Mouse (Mus musculus): ENCODE results near the gene Gm15319. TPM values are rescaled to one million over a fixed set of nuclear protein-coding genes. Genes with fewer than 3 reads are reported as not detected.
"Not testable (repeated sequence)": the region's sequence is repeated elsewhere in the genome, so short reads cannot be mapped to it uniquely, and the experiment has no call there.

Gene Gm15319
- polyA plus RNA-seq, 1 experiment from 2014 or later = not detected

DNA sequence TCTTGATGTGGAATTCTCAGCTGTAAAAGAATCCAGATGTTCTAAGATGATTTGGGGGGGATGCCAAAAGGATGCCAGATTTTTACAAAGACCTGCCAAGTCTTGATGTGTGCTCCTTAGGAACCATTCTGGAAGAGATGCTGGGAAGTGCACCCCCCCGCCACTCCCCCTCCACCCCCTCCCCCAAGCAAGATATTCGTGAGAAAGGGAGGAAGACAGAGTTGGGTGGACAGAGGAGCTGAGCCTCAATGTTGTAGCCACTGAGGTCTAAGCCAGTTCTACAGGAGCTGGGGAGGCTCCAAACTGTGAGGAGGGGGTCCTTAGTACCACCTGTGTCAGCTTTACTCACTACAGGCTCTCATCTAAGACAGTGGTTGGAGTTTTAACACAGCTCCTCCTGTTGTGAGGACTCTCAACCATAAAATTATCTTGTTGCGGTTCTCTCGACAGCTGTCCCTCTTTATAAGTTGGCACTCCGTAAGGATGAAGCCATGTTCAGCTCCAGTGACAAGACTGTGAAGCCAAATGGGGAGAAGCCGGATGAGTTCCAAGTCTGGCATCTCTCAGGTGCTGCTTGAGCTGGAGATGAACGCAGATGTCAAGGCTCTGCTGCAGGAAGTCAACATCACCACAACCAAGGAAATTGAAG is 17.7 kb upstream of the Gm15319 start:
- not testable (repeated sequence) for H3K36me3 ChIP-seq; H3K9ac ChIP-seq; H3K27ac ChIP-seq (replicated peaks); H3K9me3 ChIP-seq; H3K27me3 ChIP-seq (replicated peaks); H3K4me2 ChIP-seq; H3K4me3 ChIP-seq; H3K4me1 ChIP-seq
- WGBS = 80% methylated on average over 7 of the region's 7 CpGs
- ATAC-seq (ENCODE audit: extremely low read depth, insufficient number of reproducible peaks, low FRiP score, low TSS enrichment) = peak; percentile 53; the same call in 1 of the 2 replicates

DNA sequence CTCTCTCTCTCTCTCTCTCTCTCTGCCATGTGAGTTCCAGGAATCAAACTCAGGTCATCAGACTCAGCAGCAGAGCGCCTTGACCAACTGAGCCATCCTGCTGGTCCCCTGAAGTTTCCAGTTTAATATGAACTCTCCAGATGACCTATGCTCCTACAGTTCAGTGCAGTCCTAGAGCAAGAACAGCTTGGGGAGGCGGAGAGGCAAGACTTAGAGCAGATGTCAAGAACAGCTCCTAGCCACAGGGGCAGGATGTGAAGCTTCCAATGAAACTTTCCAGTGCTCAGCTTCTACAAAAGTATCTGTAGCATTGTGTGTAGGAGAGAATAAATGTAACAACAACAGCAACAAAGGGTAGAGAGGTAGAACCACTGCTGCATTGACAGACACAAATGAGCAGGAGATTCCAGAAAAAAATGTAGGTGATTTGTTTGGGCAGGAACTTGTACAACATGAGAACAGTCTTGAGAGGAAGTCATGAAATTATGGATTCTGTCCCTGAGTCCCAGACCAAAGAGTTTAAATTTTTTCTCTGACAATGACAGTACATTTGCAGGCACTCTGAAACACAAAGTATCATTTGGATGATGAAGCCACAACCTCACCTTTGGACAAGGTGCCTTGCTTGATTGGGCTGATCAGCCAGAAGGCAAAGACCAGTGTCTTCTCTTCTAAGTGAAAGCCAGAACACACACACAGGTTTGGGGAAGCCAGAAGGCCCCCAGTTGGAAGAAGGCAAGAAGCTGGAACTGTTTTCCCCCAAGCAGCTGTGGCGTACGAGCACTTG is 16.8 kb upstream of the Gm15319 start:
- not testable (repeated sequence) for H3K4me1 ChIP-seq; H3K27ac ChIP-seq (replicated peaks); H3K36me3 ChIP-seq; H3K9ac ChIP-seq; H3K4me2 ChIP-seq; H3K9me3 ChIP-seq; H3K4me3 ChIP-seq; H3K27me3 ChIP-seq (replicated peaks); ATAC-seq (ENCODE audit: extremely low read depth, insufficient number of reproducible peaks, low FRiP score, low TSS enrichment)
- WGBS = no CpG with 5 or more reads among the region's 4 CpGs

DNA sequence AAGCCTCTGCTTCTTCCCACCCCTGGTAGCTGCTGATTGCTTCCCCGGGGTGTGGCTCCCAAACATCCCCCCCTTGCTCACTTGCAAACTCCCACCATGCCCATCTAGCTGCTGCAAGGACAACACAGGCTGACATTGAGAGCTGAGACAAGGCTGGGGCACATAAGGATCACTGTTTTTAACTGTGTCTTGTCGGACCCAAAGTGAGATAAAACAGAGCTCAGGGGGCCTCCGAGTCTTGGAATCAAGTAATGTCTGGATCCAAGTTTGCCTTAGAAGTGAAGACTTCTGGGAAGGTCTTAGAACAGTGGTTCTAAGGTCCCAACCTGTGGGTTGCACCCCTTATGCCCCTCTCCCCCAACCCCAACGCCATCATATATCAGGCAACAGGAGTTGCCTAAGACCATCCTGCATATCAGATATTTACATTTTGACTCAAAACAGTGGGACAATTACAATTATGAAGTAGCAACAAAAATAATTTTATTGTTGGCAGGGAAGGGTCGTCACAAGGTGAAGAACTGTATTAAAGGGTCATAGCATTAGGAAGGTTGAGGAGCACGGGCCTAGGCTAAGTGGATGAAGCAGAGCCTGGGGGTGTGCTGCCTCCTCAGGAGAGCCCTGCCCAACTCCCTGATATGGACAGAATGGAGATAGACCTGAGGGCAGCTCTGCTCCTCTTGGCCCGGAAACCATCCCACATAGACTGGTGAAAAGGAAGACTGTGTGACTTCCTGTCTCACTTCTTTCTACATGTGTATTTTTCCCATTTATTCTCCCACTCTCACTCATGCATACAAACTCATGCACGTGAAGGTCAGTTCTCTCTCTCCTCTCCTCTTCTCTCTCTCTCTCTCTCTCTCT is 16.0 kb upstream of the Gm15319 start:
- 75% methylated on average over 4 of the region's 8 CpGs for WGBS
- H3K4me2 ChIP-seq; H3K9ac ChIP-seq; H3K4me1 ChIP-seq; H3K27ac ChIP-seq (replicated peaks); H3K36me3 ChIP-seq; H3K27me3 ChIP-seq (replicated peaks); H3K4me3 ChIP-seq; H3K9me3 ChIP-seq: not testable (repeated sequence)
- ATAC-seq (ENCODE audit: extremely low read depth, insufficient number of reproducible peaks, low FRiP score, low TSS enrichment) = peak; percentile 81

DNA sequence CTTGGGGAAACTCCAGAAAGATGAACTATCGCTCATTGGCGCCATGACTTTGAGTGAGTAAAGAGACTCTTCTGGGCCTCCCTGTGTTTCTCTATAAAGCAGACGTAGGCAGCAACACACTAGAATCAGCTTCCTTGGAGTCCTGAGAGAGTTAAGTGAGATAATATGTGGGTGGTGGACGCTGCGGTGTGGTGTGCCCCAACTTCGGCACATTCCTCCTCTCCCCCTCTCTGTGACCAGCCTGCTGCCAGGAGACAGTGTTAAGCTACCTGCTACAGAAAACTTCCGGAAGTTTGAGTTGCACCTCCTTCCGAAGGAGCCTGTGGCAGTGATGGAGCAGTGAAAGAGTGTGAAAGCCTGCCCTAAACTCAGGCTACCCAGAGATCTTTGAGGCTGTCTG is 15.3 kb upstream of the Gm15319 start:
- H3K4me1 ChIP-seq; H3K9ac ChIP-seq; H3K9me3 ChIP-seq; ATAC-seq (ENCODE audit: extremely low read depth, insufficient number of reproducible peaks, low FRiP score, low TSS enrichment); H3K4me3 ChIP-seq; H3K4me2 ChIP-seq; H3K27me3 ChIP-seq (replicated peaks); H3K36me3 ChIP-seq; H3K27ac ChIP-seq (replicated peaks): not testable (repeated sequence)
- WGBS = 78% methylated on average over 6 of the region's 8 CpGs

DNA sequence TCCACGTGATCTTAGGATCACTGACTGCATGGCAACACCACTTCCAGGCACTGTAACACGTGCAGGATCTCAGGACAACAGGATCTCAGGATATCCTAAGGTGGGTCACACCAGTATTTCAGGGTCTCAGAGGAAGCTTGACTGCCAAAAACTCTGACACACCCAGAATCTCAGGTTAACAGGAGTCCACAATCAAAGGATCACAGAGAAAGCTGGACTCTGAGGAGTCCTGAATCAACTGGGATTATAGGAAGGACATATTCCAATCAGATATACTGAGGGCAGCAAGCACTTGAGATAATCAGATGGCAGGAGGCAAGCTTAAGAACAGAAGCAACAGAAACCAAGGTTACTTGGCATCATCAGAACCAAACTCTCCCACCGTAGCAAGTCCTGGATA is 12.7 kb upstream of the Gm15319 start:
- H3K9me3 ChIP-seq; H3K4me3 ChIP-seq; H3K27ac ChIP-seq (replicated peaks); H3K4me1 ChIP-seq; H3K36me3 ChIP-seq; H3K9ac ChIP-seq; H3K27me3 ChIP-seq (replicated peaks); H3K4me2 ChIP-seq; ATAC-seq (ENCODE audit: extremely low read depth, insufficient number of reproducible peaks, low FRiP score, low TSS enrichment): not testable (repeated sequence)
- no CpG with 5 or more reads among the region's 3 CpGs for WGBS

DNA sequence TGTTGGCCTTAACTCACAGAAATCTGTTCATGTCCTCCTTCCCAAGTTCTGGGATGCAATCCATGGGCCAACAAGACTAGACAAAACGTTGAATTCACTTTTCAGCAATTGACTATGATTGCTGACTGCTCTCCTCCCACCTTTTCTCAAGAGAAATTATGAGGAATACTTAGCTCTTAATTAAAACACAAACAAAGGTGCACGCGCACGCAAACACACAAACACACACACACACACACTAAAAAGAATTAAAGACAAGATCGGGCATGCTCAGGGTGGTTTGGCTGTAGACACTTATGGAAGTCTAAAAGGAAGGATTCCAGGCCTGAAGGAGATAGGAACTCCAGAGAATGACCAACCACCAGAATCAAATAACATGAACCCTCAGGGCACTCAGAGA is 6.6 kb downstream of the Gm15319 start:
- H3K9ac ChIP-seq; H3K9me3 ChIP-seq; H3K4me1 ChIP-seq; H3K4me2 ChIP-seq; H3K27me3 ChIP-seq (replicated peaks); H3K27ac ChIP-seq (replicated peaks); H3K36me3 ChIP-seq; H3K4me3 ChIP-seq; ATAC-seq (ENCODE audit: extremely low read depth, insufficient number of reproducible peaks, low FRiP score, low TSS enrichment): not testable (repeated sequence)
- WGBS = 69% methylated on average over 5 of the region's 5 CpGs

DNA sequence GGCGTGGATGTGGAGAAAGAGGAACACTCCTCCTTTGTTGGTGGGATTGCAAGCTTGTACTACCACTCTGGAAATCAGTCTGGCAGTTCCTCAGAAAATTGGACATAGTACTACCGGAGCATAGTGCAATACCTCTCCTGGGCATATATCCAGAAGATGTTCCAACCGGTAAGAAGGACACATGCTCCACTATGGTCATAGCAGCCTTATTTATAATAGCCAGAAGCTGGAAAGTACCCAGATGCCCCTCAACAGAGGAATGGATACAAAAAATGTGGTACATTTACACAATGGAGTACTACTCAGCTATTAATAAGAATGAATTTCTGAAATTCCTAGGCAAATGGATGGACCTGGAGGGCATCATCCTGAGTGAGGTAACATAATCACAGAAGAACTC is 9.4 kb downstream of the Gm15319 start:
- not testable (repeated sequence) for H3K4me3 ChIP-seq; H3K9ac ChIP-seq; ATAC-seq (ENCODE audit: extremely low read depth, insufficient number of reproducible peaks, low FRiP score, low TSS enrichment); H3K4me2 ChIP-seq; H3K27me3 ChIP-seq (replicated peaks); H3K4me1 ChIP-seq; H3K9me3 ChIP-seq; H3K27ac ChIP-seq (replicated peaks); H3K36me3 ChIP-seq
- WGBS = 87% methylated on average over 2 of the region's 3 CpGs

DNA sequence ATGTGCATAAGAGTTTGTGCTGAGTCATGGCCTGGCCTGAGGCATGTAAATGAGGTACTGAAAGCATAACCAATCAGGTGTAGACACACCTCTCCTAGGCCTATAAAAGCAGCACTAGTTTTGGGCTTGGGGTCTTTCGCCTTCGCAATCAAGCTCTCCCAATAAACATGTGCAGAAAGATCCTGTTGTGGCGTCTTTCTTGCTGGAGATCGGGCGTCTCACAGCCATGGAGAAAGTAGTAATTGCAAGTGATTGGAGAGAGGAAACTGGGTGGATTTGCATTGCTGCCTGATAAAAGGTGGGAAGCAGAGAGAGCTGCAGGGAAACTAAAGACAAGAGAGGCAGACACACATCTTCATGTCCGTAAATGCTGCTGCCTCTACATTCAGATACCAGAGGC is 60.3 kb downstream of the Gm15319 start:
- not testable (repeated sequence) for H3K9ac ChIP-seq; H3K4me3 ChIP-seq; H3K9me3 ChIP-seq; H3K27me3 ChIP-seq (replicated peaks); H3K4me1 ChIP-seq; ATAC-seq (ENCODE audit: extremely low read depth, insufficient number of reproducible peaks, low FRiP score, low TSS enrichment); H3K4me2 ChIP-seq; H3K36me3 ChIP-seq; H3K27ac ChIP-seq (replicated peaks)
- 88% methylated on average over 5 of the region's 6 CpGs for WGBS

DNA sequence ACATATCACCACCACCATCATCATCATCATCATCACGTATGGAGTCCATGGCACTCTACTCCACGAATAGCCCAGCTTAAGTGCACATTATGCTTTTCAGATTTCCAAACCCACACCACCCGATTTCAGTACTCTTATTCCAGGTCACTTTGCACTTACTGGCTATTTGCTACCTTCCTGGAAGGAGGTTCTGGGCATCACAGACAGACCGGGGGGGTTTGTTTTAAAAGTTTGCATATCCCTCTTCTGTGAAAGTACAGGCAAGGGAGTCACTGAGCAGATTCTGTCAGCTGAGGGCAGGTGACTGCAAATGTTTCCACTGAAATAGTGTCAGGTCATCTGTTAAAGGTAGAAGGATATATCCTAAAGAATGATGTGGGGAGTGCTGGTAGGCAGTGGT is 63.0 kb downstream of the Gm15319 start:
- not testable (repeated sequence) for H3K27me3 ChIP-seq (replicated peaks); H3K4me2 ChIP-seq; H3K4me1 ChIP-seq; H3K9me3 ChIP-seq; H3K9ac ChIP-seq; H3K27ac ChIP-seq (replicated peaks); ATAC-seq (ENCODE audit: extremely low read depth, insufficient number of reproducible peaks, low FRiP score, low TSS enrichment); H3K36me3 ChIP-seq; H3K4me3 ChIP-seq
- WGBS = 66% methylated on average over 4 of the region's 4 CpGs

DNA sequence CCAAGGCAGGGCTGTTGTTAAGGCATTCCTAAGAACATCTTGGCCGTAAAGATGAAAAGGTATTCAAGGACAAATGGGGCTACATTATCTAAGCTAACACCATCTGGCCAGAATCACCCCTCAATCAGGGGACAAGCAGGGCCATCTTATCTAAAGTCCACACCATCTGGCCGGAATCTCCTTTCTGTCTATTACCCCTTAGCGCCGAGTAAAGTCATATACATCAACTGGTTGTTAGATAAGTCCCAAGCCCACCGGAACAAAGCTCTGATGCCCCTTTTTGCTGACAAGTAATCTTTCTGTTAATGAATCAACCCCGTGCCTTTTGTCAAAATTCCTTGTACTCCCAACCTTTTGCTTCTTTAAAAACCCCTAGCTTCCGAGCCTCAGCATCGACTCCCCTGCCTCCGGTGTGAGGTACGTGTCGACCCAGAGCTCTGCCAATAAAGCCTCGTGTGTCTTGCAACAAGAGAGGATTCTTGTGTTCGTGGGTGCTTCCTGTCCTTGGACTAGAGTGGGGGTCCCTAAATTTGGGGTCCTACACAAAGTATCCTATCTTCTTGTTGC is 65.0 kb downstream of the Gm15319 start:
- not testable (repeated sequence) for H3K4me1 ChIP-seq; H3K27me3 ChIP-seq (replicated peaks); H3K36me3 ChIP-seq; H3K4me3 ChIP-seq; H3K4me2 ChIP-seq; H3K9me3 ChIP-seq; ATAC-seq (ENCODE audit: extremely low read depth, insufficient number of reproducible peaks, low FRiP score, low TSS enrichment); H3K9ac ChIP-seq; H3K27ac ChIP-seq (replicated peaks)
- 79% methylated on average over 13 of the region's 13 CpGs for WGBS
